Mouse (Mus musculus) G1E (cell line): Measurements from ENCODE around the gene Plekhg5.

Experiments used
- CTCF ChIP-seq: IDR thresholded peaks from 2 replicates; pipeline ENCODE4 v1.5.1; 2012; ENCODE audit warnings: low read depth, low read length, inconsistent platforms, mixed read lengths
- POLR2AphosphoS5 ChIP-seq: IDR thresholded peaks from 2 replicates; pipeline ENCODE4 v1.6.1; 2012; ENCODE audit warnings: low read depth, low read length, inconsistent platforms; ENCODE audit not compliant: insufficient replicate concordance

DNA sequence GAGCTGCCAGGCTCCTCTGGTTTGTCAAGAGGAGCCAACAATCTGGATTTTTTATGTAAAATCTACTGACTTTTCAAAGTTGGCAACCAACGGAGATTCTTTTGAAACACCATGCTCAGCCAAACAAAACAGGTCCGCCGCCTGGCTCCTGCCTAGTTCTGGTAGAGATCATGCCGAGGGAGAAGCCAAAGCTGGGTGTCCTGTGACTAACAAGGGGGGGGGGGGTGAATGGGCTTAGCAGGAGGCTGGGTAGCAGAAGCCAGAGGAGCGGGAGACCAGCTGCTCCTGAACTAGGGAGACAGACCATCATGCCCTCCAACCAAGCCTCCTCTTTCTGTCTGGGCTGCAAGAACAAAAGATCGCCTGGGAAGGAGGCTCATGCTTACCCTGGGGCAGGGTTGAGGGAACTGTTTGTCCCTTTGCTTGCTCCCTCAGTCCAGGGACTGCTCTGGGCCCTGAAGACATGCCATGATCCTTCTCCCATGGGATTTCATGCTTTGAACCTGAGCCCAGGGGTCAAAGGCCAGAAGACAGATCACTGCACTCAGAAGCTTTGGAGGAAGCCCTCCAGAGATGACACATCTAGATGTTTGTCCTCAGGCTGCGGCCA is 11.4 kb downstream of the Plekhg5 start:
- TF ChIP-seq CTCF: no peak
- TF ChIP-seq POLR2AphosphoS5: no peak
